Mouse (Mus musculus) limb, embryonic 14.5 days (tissue): ENCODE measurements around the gene Fancd2os. TPM values are rescaled to one million over a fixed set of nuclear protein-coding genes. Genes with fewer than 3 reads are reported as not detected.

Experiments used
- ATAC-seq: fragments of 200-750 bp; cut with Nextera tagmentation; 2 replicates; pipeline ENCODE4 v1.8.0; 2017; ENCODE audit warnings: low read depth, moderate number of reproducible peaks, moderate TSS enrichment; ENCODE audit not compliant: low FRiP score
- DNase-seq: peaks from one replicate; pipeline ENCODE4 v3.0.0-alpha.2; 2015; ENCODE audit warnings: low spot score
- H3K27ac ChIP-seq: fragments of 300-500 bp; sonication (generic); replicated peaks from 2 replicates; pipeline ENCODE4 v1.5.1; 2014; ENCODE audit warnings: low read depth, mild to moderate bottlenecking, low read length, moderate library complexity, mixed read lengths
- H3K27me3 ChIP-seq: fragments of 300-500 bp; sonication (generic); 2 replicates; pipeline ENCODE4 v1.6.1; 2014; ENCODE audit warnings: low read length, mixed read lengths; ENCODE audit not compliant: control insufficient read depth, insufficient read depth
- H3K36me3 ChIP-seq: fragments of 300-500 bp; sonication (generic); 2 replicates; pipeline ENCODE4 v1.6.1; 2014; ENCODE audit warnings: mild to moderate bottlenecking, low read length, moderate library complexity, mixed read lengths; ENCODE audit not compliant: control insufficient read depth, insufficient read depth
- H3K4me1 ChIP-seq: fragments of 300-500 bp; sonication (generic); 2 replicates; pipeline ENCODE4 v1.6.1; 2014; ENCODE audit warnings: antibody characterized with exemption, low read length, mixed read lengths; ENCODE audit not compliant: control insufficient read depth, insufficient read depth
- H3K4me2 ChIP-seq: fragments of 300-500 bp; sonication (generic); replicated peaks from 2 replicates; pipeline ENCODE4 v1.6.1; 2014; ENCODE audit warnings: low read depth, mild to moderate bottlenecking, low read length, moderate library complexity; ENCODE audit not compliant: severe bottlenecking
- H3K4me3 ChIP-seq: fragments of 300-500 bp; sonication (generic); replicated peaks from 2 replicates; pipeline ENCODE4 v1.5.1; 2014; ENCODE audit warnings: low read length
- H3K9ac ChIP-seq: fragments of 300-500 bp; sonication (generic); 2 replicates; pipeline ENCODE4 v1.6.1; 2014; ENCODE audit warnings: mild to moderate bottlenecking, low read depth, low read length, moderate library complexity; ENCODE audit not compliant: severe bottlenecking
- H3K9me3 ChIP-seq: fragments of 300-500 bp; sonication (generic); 2 replicates; pipeline ENCODE4 v1.6.1; 2016; ENCODE audit warnings: low read length; ENCODE audit not compliant: control insufficient read depth
- POLR2A ChIP-seq: fragments of 200-500 bp; IDR thresholded peaks from 2 replicates; pipeline ENCODE4 v1.8.0; 2012; ENCODE audit warnings: inconsistent platforms, mild to moderate bottlenecking, moderate library complexity, borderline replicate concordance; ENCODE audit not compliant: insufficient read depth, insufficient read length; ENCODE audit errors: extremely low read depth
- WGBS: fragments of 180-500 bp; shearing (Covaris S2); extraction: QIAGEN DNeasy Blood & Tissue Kit; methylation state at CpG from one replicate; pipeline ENCODE4 v1.1.7; 2014; 5-methylcytosine and 5-hydroxymethylcytosine counted together
- polyA plus RNA-seq, 2 experiments: library from polyadenylated mRNA; depleted of rRNA in 1 of 2; stranded (reverse) in 1 of 2; unstranded in 1 of 2; fragments of >200 nt; fragmentation: Nextera tagmentation in 1 of 2; extraction: Ambion mirVana in 1 of 2; gene quantifications; 2 replicates each; pipeline versions ENCODE4 v1.2.1 to v1.2.3; 2012 to 2014

Gene Fancd2os
- polyA plus RNA-seq (2012; rRNA removed) (0.05 TPM in 1 of 2 replicates, not detected in the other), polyA plus RNA-seq (2014; fragmentation: Nextera tagmentation; extraction: Ambion mirVana) (0.19 and 0.40 TPM in 2 replicates)

GRCm38 (mm10) chr6:113600543-113601139, at the start of gene Fancd2os:
Gene Fancd2os, minus strand, starts transcription at chr6:113600715.
- no peak within 1 kb of the TSS for H3K9ac ChIP-seq
- TF ChIP-seq POLR2A, result no peak
- H3K27me3 ChIP-seq, result no peaks in the 10 kb centered on the region
- DNase-seq (no peak), ATAC-seq (no peak)
- H3K27ac ChIP-seq, result no peak within 1 kb of the TSS
- H3K4me1 ChIP-seq, result peaks cover 3% of the 10 kb centered on the region
- H3K36me3 ChIP-seq, result no peaks in the 10 kb centered on the region
- WGBS, result 38% methylated on average over 23 of the region's 23 CpGs
- no peak within 1 kb of the TSS for H3K4me3 ChIP-seq
- H3K4me2 ChIP-seq, result no peak within 1 kb of the TSS
- no peaks in the 10 kb centered on the region for H3K9me3 ChIP-seq

GRCm38 (mm10) chr6:113650197-113650640, 49.7 kb upstream of the Fancd2os start:
- Histone ChIP-seq H3K27ac (no peak overlapping the region), H3K27me3 (no peaks in the 10 kb centered on the region), H3K9me3 (no peaks in the 10 kb centered on the region), H3K4me2 (no peak overlapping the region), H3K9ac (no peak overlapping the region), H3K4me1 (no peaks in the 10 kb centered on the region), H3K36me3 (no peaks in the 10 kb centered on the region), H3K4me3 (no peak overlapping the region)
- no peak for DNase-seq
- WGBS, result 56% methylated on average over 4 of the region's 4 CpGs
- TF ChIP-seq POLR2A, result no peak
- ATAC-seq, result no peak

- Histone ChIP-seq H3K36me3 (no peaks in the 10 kb centered on the region), H3K27ac (no peak overlapping the region), H3K4me2 (no peak overlapping the region), H3K9ac (no peak overlapping the region), H3K4me3 (no peak overlapping the region), H3K27me3 (no peaks in the 10 kb centered on the region), H3K4me1 (no peaks in the 10 kb centered on the region), H3K9me3 (no peaks in the 10 kb centered on the region)
- no peak for TF ChIP-seq POLR2A
- no peak for DNase-seq
- 83% methylated on average over 7 of the region's 7 CpGs for WGBS
- ATAC-seq, result no peak
Measured at GRCm38 (mm10) chr6:113649346-113650196, 49.1 kb upstream of the Fancd2os start.

- TF ChIP-seq POLR2A, result no peak
- Histone ChIP-seq H3K4me2 (no peak overlapping the region), H3K9me3 (no peaks in the 10 kb centered on the region), H3K9ac (no peak overlapping the region), H3K27ac (no peak overlapping the region), H3K27me3 (no peaks in the 10 kb centered on the region), H3K36me3 (no peaks in the 10 kb centered on the region), H3K4me1 (no peaks in the 10 kb centered on the region), H3K4me3 (no peak overlapping the region)
- WGBS, result 80% methylated on average over 8 of the region's 8 CpGs
- DNase-seq, result no peak
- no peak for ATAC-seq
Measured at GRCm38 (mm10) chr6:113644808-113645207, 44.3 kb upstream of the Fancd2os start.

GRCm38 (mm10) chr6:113643967-113644366, 43.5 kb upstream of the Fancd2os start:
- Histone ChIP-seq H3K4me2 (no peak overlapping the region), H3K4me1 (no peaks in the 10 kb centered on the region), H3K4me3 (no peak overlapping the region), H3K27ac (no peak overlapping the region), H3K9me3 (no peaks in the 10 kb centered on the region), H3K36me3 (no peaks in the 10 kb centered on the region), H3K9ac (no peak overlapping the region), H3K27me3 (no peaks in the 10 kb centered on the region)
- DNase-seq (no peak), ATAC-seq (no peak)
- no peak for TF ChIP-seq POLR2A
- 96% methylated on average over 2 of the region's 2 CpGs for WGBS
